Mouse (Mus musculus) heart, postnatal 0 days (tissue): ENCODE results near the gene Nudt3.

Experiments used
- CTCF ChIP-seq: IDR thresholded peaks from 2 replicates; pipeline ENCODE4 v1.5.1; 2016; ENCODE audit warnings: antibody characterized with exemption, control low read depth, low read depth
- EP300 ChIP-seq: IDR thresholded peaks from 2 replicates; pipeline ENCODE4 v1.6.1; 2016; ENCODE audit warnings: antibody characterized with exemption, low read depth

DNA sequence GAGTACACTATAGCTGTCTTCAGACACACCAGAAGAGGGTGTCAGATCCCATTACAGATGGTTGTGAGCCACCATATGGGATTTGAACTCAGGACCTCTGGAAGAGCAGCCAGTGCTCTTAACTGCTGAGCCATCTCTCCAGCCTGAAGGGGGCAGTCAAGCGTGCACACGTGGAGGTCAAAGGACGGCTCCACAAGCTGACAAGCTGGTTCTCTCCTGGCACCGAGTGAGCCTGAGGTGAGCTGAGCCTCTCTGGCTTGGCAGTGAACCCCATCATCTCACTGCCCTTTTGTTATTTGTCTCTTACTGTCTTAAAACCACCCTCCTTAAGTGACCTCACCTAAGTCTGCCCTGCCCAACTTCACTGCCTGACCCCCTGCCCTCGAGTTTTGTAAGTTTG is 4.2 kb upstream of the Nudt3 start:
- TF ChIP-seq CTCF (no peak), EP300 (no peak)
